Mouse (Mus musculus) left cerebral cortex, adult 2 months (tissue): ENCODE measurements at regions not wholly inside any gene's neighbourhood (a gene's known extent, or its start where the extent isn't known, plus 50 kb on each side); places are given as distances from the start of the nearest gene placed in this dataset.
A peak's percentile ranks its signal among the peaks of the same experiment; 100 is the strongest.

ENCODE experiments used
- DNase-seq, 2 experiments: peaks; one replicate each; pipeline ENCODE4 v3.0.0; 2021 to 2022; ENCODE audit warnings: low spot score in 2 of 2, mixed read lengths in 1 of 2; ENCODE audit errors: extremely low spot score in 1 of 2
- H3K27ac ChIP-seq: fragments of 200-600 bp; 2 replicates; pipeline ENCODE4 v1.8.1; 2022
- H3K4me3 ChIP-seq: fragments of 200-600 bp; 2 replicates; pipeline ENCODE4 v1.8.1; 2022
- CTCF ChIP-seq: fragments of 200-600 bp; IDR thresholded peaks from 2 replicates; pipeline ENCODE4 v1.8.1; 2022; ENCODE audit warnings: antibody characterized with exemption, mild to moderate bottlenecking, moderate library complexity
- intact Hi-C: fragments of 180-260 bp; cut with DNase I; formaldehyde crosslinking; loops from one replicate; pipeline ENCODE4 v1.15.1; 2025

DNA sequence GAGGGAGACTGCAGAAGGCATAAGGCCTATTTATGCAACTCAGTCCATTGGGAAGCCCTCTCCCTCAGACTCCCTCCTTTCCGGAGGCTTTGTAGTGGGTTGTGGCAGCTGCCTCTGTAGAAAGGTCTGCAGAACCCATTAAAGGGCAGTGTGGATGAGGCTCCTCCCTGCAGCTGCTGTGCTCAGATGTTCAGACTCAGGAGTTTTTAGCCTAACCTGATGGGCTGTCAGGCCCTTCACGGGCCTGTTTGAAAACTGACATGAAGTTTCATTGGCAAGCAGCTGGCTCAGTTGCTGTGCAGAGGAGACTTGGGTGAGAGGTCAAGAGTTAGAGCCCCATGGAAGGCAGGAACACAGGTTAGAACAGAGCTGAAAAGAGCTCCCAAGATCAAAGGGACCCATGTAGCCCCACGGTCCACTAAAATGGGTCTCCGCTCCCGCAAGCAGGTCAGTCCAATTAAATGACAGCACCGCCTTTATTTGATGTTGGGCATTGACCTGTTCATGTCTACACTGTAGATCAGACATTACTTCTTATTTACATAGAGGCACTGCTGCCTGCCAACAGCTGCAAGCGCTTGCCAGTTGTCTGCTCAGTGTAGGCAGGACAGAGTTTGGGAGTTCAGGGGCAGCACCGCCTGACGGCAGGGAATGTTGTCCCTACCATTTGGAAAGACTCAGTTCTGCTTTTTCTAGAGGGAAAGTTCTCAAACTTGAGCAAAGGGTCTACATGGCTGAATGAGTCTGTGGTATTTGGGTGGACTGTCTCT is 53.8 kb upstream of the Usp46 start:
- intact Hi-C loops = no loop called here
- Histone ChIP-seq H3K4me3 (no peak overlapping the region), H3K27ac (no peak overlapping the region)
- DNase-seq = no peak
- TF ChIP-seq CTCF = no peak

DNA sequence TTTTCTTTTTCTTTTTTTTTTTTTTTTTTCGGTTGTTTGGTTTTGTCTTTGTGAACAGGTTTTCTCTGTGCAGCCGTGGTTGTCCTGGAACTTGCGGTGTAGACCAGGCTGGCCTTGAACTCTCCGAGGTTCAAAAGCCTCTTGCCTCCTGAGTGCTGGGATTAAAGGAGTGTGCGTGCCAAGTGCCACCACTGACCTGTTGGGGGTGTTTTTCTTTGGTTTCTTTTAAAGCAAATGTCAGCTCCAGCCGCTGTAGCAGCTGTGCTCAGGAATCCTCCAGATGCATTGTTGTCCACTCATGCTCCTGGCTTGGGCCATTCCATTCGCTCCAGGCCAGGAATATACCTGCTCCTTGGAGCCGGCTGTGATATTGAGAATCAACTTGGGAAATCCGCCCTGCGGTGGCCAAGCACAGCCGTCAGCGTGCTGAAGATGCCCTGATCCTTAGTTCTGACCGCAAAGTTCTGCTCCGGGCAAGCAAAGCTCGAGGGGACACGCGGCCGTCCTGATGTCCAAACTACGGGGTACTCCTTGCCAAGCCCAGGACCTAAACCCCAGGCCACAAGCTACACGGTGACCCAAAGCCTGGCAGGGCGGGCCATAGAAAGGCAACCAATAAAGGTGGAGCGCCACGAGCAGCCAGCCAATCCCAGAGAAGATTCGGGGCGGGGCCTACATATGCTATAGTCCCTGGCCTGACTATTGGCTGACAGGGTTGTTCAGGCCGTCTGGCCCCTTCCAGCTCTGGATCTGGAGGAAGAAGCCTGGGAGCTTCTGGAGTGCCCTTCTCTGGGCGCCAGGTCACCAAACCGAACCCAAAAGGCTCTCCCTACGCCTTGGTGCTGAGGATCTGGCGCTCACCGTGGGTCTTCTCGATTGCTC is 58.0 kb upstream of the Usp46 start:
- no peak for TF ChIP-seq CTCF
- no peak overlapping the region for H3K27ac ChIP-seq
- peak; percentile 33 to 34 for DNase-seq
- peak overlapping the region; percentile 39 for H3K4me3 ChIP-seq
- intact Hi-C loops = no loop called here

DNA sequence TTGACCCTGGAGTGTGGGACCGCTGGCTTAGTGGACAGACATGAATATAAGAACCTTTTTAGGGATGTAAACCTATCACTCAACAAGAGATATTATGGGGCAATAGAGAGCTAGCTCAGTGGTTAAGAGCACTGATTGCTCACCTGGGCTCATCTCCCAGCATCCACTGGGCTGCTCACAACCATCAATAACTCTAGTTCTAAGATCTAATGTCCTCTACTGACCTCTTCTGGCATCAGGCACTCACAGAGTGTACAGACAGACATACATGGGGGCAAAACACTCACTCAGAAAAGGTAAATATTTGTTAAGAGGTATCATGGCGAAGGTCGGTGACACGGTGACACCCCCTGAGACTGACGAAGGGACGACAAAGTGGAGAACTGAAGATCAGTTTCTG is 59.3 kb upstream of the Usp46 start:
- H3K4me3 ChIP-seq = no peak overlapping the region
- TF ChIP-seq CTCF = no peak; the same call in 1 of the 2 replicates
- DNase-seq = no peak
- intact Hi-C loops = no loop called here
- no peak overlapping the region for H3K27ac ChIP-seq

DNA sequence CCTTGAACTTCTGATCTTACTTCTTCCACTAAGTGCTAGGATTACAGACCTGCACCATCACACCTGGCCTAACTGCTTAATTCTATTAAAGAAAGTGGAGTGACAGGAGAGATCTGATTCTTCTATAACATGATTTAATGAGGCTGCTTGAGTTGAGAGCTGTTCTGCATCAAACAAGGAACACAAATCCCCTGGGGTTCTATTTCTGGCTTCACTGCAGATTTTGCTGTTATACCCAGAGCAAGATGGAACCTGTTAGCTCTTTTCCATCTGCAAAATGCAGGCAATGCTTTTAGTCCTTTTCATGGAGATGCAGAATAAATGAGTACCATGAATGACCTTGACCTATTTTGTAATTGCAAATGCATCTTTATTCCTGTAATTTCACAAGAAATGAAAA is 61.4 kb upstream of the Usp46 start:
- intact Hi-C loops = no loop called here
- H3K4me3 ChIP-seq = no peak overlapping the region
- DNase-seq = no peak
- H3K27ac ChIP-seq = 0 out of 2 replicates have a peak overlapping the region, but pooled peaks have one; percentile 32
- no peak for TF ChIP-seq CTCF

DNA sequence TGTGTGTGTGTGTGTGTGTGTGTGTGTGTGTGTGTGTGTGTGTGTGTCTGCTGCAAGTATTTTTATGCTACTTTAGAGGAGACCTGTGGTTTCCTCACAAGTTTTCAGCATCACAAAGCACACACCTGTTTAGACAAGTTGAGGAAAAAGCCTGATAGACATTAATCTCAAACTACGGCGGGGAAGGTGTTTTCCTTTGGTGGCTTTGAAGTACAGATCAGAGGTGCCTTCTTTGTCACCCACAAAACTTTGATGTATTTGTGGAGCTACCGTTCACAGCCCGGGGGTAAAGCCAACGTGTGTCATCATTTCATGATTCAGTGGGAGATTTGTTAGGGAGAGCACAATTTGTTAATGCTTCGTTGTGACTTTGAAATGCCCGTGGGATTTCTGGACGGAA is 62.4 kb upstream of the Rasl11b start:
- H3K4me3 ChIP-seq = no peak overlapping the region
- no peak for DNase-seq
- intact Hi-C loops = no loop called here
- no peak overlapping the region for H3K27ac ChIP-seq
- TF ChIP-seq CTCF = no peak

DNA sequence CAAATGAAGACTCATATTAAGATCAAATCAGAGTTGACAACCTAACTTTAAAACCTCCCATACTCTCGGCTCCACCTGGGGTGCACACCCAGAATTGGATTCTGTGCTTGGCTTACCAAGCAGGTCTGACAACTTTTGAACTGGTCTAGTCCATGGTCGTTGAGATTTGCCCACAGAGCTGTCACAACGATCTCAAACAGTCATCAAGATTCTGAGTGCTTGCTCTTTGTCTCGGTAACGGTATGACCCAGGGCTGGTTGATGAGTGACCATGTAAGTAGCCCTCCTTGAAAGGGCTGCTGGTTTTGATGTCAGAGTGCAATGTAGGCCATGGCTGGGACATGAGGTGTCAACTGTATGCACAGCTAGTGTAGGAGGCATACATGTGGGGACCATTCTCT is 58.7 kb upstream of the Rasl11b start:
- TF ChIP-seq CTCF = no peak
- Histone ChIP-seq H3K27ac (no peak overlapping the region), H3K4me3 (no peak overlapping the region)
- DNase-seq = no peak
- intact Hi-C loops = no loop called here

DNA sequence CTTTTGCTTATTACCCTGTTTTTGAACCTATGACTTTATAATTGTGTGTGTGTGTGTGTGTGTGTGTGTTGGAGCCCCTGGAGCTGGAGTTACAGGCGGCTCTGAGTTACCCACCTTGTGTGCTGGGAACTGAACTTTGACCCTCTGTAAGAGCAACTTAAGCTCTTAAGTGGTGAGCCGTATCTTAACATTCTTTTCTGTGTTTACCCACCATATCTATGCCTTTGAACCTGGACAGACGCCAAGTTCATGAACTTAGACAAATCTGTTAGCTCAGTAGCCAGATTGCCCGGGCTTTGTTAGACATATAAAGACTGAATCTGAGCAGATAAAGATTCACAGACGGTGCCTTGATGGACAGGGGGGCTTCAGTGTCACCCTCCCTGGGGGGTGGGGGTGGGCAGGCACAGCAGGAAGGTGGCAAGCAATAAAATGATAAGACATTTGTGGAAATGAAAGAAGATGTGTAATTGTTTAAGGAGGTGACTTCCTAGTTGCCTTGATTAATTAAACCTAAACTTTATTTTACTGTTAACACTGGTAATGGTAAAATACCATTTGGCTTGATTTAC is 58.1 kb upstream of the Rasl11b start:
- Histone ChIP-seq H3K27ac (no peak overlapping the region), H3K4me3 (no peak overlapping the region)
- no peak for DNase-seq
- TF ChIP-seq CTCF = no peak
- intact Hi-C loops = no loop called here

DNA sequence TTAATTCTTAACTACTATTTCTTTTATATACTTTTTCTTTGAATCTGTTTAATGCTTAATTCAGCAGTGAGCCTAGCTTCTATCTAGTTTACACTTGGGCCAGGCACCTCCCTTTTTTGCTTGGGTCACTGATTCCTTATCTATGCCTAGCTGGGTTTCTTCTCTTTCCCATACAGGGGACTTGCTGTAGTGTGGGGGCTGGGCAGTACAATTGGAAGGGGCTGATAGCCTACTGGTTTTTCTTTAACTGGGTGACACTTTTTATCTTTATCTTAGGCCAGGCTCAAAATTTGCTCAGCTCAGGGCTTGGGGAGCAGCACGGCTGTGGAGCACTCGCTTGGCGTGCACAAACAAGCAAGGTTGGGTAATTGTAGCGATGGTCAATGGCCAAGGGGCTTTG is 51.1 kb upstream of the Rasl11b start:
- no peak overlapping the region for H3K4me3 ChIP-seq
- no peak for DNase-seq
- H3K27ac ChIP-seq = no peak overlapping the region
- intact Hi-C loops = no loop called here
- no peak for TF ChIP-seq CTCF

DNA sequence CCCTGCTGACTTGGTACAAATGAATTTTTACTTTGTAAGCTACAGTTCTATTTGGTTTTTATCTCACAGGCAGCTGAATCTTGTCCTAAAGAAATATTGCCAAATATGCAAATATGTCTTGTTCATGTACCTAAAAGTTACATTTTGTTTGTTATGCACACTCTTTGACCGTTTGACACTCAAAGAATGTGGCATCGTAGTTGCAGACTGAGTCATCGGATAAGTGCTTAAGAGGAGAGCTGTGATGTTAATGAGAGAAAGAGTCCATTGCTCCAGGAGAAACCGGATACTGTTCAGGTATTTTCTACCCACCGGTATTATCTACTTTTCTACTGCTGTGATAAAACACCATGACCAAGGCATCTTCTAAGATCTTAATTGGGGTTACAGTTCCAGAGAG is 50.3 kb upstream of the Rasl11b start:
- no peak for DNase-seq
- intact Hi-C loops = no loop called here
- TF ChIP-seq CTCF = no peak
- no peak overlapping the region for H3K4me3 ChIP-seq
- H3K27ac ChIP-seq = no peak overlapping the region
